Mouse (Mus musculus): ENCODE measurements at regions not wholly inside any gene's neighbourhood (a gene's known extent, or its start where the extent isn't known, plus 50 kb on each side); places are given as distances from the start of the nearest gene placed in this dataset.

DNA sequence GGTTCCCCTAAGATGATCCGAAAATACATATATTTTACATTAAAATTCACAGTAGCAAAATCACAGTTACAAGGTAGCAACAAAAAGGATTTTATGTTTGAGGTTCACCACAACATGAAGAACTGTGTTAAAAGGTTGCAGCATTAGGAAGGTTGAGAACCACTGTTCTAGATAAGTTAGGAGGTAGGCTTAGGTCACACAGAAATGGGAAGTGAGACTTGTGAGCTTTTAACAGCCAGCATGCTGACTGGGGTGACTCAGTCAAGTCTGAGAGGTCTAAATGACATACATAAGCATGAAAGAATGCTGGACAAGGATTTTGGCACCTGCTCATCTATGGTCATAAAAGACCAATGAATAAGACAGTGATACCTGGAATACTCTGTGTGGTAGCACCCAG lies 207.2 kb upstream of the Cdyl start:
- 82% methylated on average over 1 of the region's 1 CpGs for WGBS
- Histone ChIP-seq H3K4me2 (no peak overlapping the region), H3K9ac (no peak overlapping the region), H3K9me3 (no peaks in the 10 kb centered on the region), H3K4me3 (replicated peaks) (no peak overlapping the region), H3K4me1 (no peaks in the 10 kb centered on the region), H3K36me3 (no peaks in the 10 kb centered on the region), H3K27ac (no peak overlapping the region), H3K27me3 (replicated peaks) (no peaks in the 10 kb centered on the region)
- ATAC-seq (ENCODE audit: insufficient read depth, low FRiP score, low read depth), result no peak

DNA sequence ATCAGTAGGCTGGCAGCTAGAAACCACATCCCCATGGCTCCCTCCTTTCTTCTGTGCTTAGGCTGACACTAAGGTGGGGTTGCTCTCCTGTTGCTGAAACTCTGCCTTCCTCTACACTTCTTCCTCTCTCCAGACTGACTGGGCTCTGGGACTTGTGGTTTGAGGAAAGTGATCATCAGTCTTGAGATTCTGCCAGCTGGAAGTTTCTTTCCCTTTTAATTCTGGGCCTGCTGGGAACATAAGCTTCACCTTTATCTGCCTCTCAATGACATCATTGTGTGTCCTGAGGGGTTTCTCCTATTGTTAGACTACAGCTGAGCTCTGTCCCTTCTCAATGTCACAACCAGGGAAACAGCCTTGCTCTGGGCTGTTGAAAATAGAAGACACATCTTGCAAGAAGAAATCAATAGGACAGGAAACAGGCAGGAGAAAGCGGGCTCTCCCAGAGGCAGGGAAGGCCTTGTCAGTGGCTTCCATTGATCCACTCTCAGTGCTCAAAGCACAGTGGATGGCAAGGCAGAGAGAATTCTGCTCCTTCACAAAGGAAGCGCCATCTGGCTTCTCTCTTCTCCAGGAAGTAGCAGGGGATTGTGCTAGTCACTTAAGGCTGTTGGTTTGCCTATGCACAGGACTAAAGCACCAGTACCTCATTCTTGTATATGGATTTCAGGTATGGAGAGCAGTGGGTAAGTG lies 206.3 kb upstream of the Cdyl start:
- Histone ChIP-seq H3K36me3 (no peaks in the 10 kb centered on the region), H3K4me3 (replicated peaks) (no peak overlapping the region), H3K27me3 (replicated peaks) (no peaks in the 10 kb centered on the region), H3K4me1 (no peaks in the 10 kb centered on the region), H3K4me2 (no peak overlapping the region), H3K27ac (no peak overlapping the region), H3K9ac (no peak overlapping the region), H3K9me3 (no peaks in the 10 kb centered on the region)
- WGBS, result 74% methylated on average over 2 of the region's 2 CpGs
- no peak for ATAC-seq (ENCODE audit: insufficient read depth, low FRiP score, low read depth)

DNA sequence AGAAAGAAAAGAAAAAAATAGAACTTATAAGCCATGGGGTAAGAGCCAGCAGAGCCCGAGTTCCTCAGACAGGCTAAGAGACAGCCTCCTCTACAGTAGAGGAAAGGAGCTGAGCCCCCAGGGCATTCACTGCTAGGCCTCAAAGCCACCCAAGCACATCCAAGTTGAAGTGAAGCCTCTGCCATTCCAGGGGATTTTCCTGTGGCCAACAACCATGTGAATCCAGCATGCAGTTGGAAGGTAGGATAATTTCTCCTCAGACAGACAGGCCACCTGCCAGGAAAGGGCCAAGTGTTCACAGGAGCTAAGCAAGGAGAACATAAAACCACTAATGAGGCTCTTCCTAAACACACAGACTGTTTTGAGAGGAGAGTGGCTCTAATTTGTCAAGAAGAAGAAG lies 199.6 kb upstream of the Cdyl start:
- no peak for ATAC-seq (ENCODE audit: insufficient read depth, low FRiP score, low read depth)
- Histone ChIP-seq H3K4me3 (replicated peaks) (no peak overlapping the region), H3K36me3 (no peaks in the 10 kb centered on the region), H3K4me1 (no peaks in the 10 kb centered on the region), H3K4me2 (no peak overlapping the region), H3K9ac (no peak overlapping the region), H3K9me3 (no peaks in the 10 kb centered on the region), H3K27ac (no peak overlapping the region), H3K27me3 (replicated peaks) (no peaks in the 10 kb centered on the region)
- 88% methylated on average over 1 of the region's 1 CpGs for WGBS

DNA sequence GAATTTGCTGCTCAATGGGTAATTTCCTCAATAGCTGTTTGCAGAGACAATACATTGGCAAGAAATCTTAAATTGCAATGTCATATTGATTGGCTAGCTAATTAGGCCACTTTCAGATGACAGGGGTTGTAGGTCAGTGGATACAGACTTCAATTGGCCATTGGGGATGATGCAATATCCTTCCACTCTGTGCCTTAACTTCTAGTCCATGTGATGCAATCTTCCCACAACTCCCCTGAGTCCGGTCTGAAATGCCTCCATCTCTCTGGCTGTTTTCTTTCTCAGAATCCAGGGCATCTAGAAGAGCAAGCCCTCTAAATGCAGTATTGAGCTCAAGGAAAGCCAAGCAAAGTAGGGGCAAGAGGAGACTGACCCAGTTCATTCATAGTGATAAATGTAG lies 196.4 kb upstream of the Cdyl start:
- no peaks in the 10 kb centered on the region for H3K4me1 ChIP-seq
- no peaks in the 10 kb centered on the region for H3K9me3 ChIP-seq
- no peaks in the 10 kb centered on the region for H3K27me3 ChIP-seq (replicated peaks)
- no peaks in the 10 kb centered on the region for H3K36me3 ChIP-seq
- H3K4me3 ChIP-seq (replicated peaks), result no peak overlapping the region
- no peak overlapping the region for H3K27ac ChIP-seq
- no peak overlapping the region for H3K4me2 ChIP-seq
- no peak overlapping the region for H3K9ac ChIP-seq
- WGBS, result 83% methylated on average over 1 of the region's 1 CpGs
- ATAC-seq (ENCODE audit: insufficient read depth, low FRiP score, low read depth), result no peak

DNA sequence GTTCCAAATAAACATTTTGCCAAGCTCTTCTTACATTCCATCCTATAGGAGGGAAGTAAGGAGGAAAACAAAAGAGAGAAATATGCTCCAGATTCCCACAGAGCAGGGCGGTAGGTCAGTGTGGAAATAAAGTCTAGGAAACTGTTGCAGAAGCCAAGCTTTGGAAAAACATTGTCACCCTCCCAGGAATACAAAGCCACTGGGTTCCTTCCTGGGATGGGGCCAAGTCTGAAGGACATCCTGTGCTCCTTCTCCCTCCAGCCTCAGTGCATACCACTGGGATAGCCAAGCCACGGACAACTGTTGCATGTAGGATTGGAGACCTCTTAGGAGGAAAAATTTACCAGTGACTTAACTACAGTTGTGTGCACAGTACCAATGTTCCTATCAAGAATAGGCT lies 195.8 kb upstream of the Cdyl start:
- Histone ChIP-seq H3K9me3 (no peaks in the 10 kb centered on the region), H3K9ac (no peak overlapping the region), H3K27me3 (replicated peaks) (no peaks in the 10 kb centered on the region), H3K4me3 (replicated peaks) (no peak overlapping the region), H3K27ac (no peak overlapping the region), H3K36me3 (no peaks in the 10 kb centered on the region), H3K4me1 (0 out of 2 replicates have a peak, but pooled peaks cover 2% of the 10 kb centered on the region), H3K4me2 (no peak overlapping the region)
- no peak for ATAC-seq (ENCODE audit: insufficient read depth, low FRiP score, low read depth)
- WGBS, result 74% methylated on average over 2 of the region's 2 CpGs

DNA sequence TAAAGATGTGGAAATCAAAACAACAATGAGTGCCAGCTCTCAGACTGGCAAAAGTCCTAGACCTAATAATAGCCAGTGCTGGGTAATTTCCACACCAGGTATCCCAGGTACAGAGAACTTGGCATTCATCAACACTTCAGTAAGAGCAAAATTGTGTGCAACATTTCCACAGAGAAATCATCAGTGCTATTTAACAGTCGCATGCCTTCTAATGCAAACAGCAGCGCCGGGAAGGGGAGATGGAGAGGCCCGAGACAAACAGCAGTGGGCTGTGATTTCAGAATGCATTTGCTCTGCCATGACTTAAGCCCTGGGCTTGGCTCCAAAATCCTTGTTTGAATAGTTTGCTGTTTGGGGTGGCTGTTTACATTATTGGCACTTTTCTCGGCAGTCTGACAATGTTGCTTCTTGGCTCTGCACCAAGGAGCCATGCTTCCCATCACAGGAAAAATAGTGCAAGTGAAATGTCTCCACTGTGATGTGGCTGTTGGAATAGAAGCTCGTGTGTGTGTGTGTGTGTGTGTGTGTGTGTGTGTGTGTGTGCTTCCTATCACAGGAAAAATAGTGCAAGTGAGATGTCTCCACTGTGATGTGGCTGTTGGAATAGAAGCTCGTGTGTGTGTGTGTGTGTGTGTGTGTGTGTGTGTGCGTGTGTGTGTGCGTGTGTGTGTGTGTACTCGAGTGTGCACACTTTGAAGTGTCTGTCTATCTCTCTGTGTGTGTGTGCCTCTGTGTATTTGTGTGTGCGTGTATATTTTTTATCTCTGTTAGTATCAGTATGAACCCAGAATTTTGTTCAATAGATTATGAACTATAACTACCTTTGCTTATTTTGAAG lies 190.1 kb upstream of the Cdyl start:
- ATAC-seq (ENCODE audit: insufficient read depth, low FRiP score, low read depth), result peak; percentile 75; the same call in 1 of the 2 replicates
- H3K27me3 ChIP-seq (replicated peaks), result no peaks in the 10 kb centered on the region
- 0 out of 2 replicates have a peak, but pooled peaks cover 2% of the 10 kb centered on the region for H3K4me1 ChIP-seq
- no peak overlapping the region for H3K9ac ChIP-seq
- no peak overlapping the region for H3K4me3 ChIP-seq (replicated peaks)
- no peaks in the 10 kb centered on the region for H3K9me3 ChIP-seq
- no peak overlapping the region for H3K4me2 ChIP-seq
- H3K36me3 ChIP-seq, result no peaks in the 10 kb centered on the region
- H3K27ac ChIP-seq, result peak overlapping the region; percentile 49; the same call in 1 of the 2 replicates
- WGBS, result 39% methylated on average over 11 of the region's 11 CpGs

DNA sequence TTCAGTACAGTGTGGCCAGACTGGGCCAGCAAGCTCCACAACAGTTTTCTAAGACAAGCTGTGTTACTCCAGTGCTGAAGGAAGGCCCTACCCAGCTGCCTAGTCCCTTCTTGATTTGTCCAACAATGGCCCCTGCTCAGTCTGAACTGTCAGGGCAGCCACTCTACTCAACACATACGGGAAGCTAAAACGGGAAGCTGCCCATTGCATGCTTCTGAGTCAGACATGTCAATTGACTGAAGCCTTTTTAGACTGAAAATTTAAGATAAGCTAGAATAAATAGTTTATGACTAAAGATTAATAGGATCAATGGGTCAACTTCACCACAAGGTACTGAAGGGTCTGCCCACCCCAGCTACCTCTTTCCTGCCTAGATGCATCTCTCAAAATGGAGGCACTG lies 181.4 kb upstream of the Cdyl start:
- H3K36me3 ChIP-seq, result no peaks in the 10 kb centered on the region
- 59% methylated on average over 2 of the region's 2 CpGs for WGBS
- no peak overlapping the region for H3K4me3 ChIP-seq (replicated peaks)
- no peaks in the 10 kb centered on the region for H3K27me3 ChIP-seq (replicated peaks)
- no peak overlapping the region for H3K27ac ChIP-seq
- H3K4me1 ChIP-seq, result no peaks in the 10 kb centered on the region
- no peaks in the 10 kb centered on the region for H3K9me3 ChIP-seq
- no peak for ATAC-seq (ENCODE audit: insufficient read depth, low FRiP score, low read depth)
- H3K4me2 ChIP-seq, result no peak overlapping the region
- H3K9ac ChIP-seq, result no peak overlapping the region

DNA sequence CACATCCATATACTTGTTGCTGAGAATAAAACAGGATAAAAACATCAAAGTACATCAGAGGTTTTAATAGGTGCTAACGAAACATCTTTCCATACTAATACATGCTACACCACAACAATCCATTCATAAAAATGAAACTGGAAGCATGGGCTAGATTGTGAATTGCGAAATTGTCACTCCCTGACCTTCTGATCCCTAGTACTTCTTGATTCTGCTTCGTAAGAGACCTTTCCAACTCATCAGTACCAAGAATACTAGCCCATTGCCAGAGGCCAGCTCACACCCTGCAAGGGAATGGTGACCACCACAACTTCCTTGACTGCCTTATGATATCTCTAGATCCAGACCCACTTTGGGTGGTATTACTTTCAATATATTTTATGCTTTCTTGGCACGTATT lies 177.3 kb upstream of the Cdyl start:
- Histone ChIP-seq H3K4me2 (no peak overlapping the region), H3K27ac (no peak overlapping the region), H3K4me3 (replicated peaks) (no peak overlapping the region), H3K36me3 (no peaks in the 10 kb centered on the region), H3K27me3 (replicated peaks) (no peaks in the 10 kb centered on the region), H3K4me1 (no peaks in the 10 kb centered on the region), H3K9me3 (no peaks in the 10 kb centered on the region), H3K9ac (no peak overlapping the region)
- 86% methylated on average over 4 of the region's 4 CpGs for whole genome bisulfite sequencing
- no peak for ATAC-seq (ENCODE audit: insufficient read depth, low FRiP score, low read depth)

DNA sequence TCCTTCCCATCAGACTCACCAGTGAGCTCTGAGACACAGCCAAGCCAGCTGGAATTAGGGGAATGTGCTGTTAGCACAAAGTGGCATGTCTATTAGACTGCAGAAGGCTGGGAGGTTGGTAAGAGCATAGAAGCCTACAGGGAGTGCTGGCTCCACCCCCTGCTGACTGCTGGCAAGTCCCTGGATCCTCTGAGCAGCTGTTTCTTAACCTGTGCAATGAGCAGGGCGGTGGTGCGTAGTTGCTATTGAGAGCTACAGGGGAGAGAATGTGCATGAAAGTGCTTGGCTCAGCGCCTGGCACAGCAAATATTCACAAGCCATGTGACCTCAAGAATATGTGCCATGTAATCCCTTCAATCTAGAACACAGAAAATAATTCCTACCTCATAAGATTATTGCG lies 173.5 kb upstream of the Cdyl start:
- WGBS, result 82% methylated on average over 4 of the region's 4 CpGs
- Histone ChIP-seq H3K36me3 (no peaks in the 10 kb centered on the region), H3K9me3 (no peaks in the 10 kb centered on the region), H3K27me3 (replicated peaks) (no peaks in the 10 kb centered on the region), H3K4me1 (no peaks in the 10 kb centered on the region), H3K4me3 (replicated peaks) (no peak overlapping the region), H3K27ac (no peak overlapping the region), H3K9ac (no peak overlapping the region), H3K4me2 (no peak overlapping the region)
- no peak; the same call in 1 of the 2 replicates for ATAC-seq (ENCODE audit: insufficient read depth, low FRiP score, low read depth)

DNA sequence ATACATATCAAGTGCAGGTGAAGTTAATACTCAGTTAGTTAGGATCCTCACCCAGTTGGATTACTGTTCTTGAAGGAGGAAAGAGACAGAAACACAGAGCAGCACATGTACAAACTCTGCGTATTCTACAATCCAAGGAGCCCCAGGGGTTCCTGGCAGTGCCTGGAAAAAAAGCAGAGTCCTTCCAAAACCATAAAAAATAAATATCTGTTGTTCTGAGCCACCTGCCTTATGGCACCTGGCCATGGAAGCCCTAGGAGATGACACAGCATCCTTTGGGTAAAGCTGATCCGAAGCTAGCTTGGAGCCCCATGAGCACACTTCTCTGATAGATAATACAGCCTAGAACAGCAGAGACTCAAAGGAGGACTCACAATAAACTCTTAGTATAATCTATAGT lies 159.9 kb upstream of the Cdyl start:
- Histone ChIP-seq H3K4me1 (no peaks in the 10 kb centered on the region; the same call in 1 of the 2 replicates), H3K9ac (no peak overlapping the region), H3K4me2 (no peak overlapping the region), H3K36me3 (no peaks in the 10 kb centered on the region), H3K27me3 (replicated peaks) (no peaks in the 10 kb centered on the region), H3K4me3 (replicated peaks) (no peak overlapping the region), H3K9me3 (no peaks in the 10 kb centered on the region), H3K27ac (no peak overlapping the region)
- no peak for ATAC-seq (ENCODE audit: insufficient read depth, low FRiP score, low read depth)
- 91% methylated on average over 2 of the region's 2 CpGs for WGBS

DNA sequence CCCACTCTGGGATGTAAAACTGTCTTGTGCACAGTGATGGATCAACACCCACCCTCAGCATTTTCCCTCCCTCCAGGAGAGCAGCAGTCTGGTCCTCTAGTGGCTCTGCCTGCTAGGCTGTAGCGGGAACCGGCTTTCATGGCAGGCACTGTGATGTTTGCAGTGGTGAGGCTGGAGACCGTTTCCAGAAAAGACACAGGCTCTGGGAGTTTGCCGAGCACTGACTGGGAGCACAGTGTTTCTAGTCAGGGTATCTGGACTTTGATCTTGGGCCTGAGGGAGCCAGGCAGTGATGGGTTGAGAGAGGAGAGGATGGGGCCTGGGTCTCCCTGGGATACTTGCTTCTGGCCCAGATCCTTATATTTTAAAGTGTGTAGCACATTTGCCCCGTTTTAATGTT lies 158.7 kb upstream of the Cdyl start:
- Histone ChIP-seq H3K9ac (no peak overlapping the region), H3K4me2 (no peak overlapping the region), H3K27ac (no peak overlapping the region), H3K27me3 (replicated peaks) (no peaks in the 10 kb centered on the region), H3K4me1 (no peaks in the 10 kb centered on the region; the same call in 1 of the 2 replicates), H3K9me3 (no peaks in the 10 kb centered on the region), H3K36me3 (no peaks in the 10 kb centered on the region), H3K4me3 (replicated peaks) (no peak overlapping the region)
- WGBS, result 48% methylated on average over 5 of the region's 5 CpGs
- no peak for ATAC-seq (ENCODE audit: insufficient read depth, low FRiP score, low read depth)

DNA sequence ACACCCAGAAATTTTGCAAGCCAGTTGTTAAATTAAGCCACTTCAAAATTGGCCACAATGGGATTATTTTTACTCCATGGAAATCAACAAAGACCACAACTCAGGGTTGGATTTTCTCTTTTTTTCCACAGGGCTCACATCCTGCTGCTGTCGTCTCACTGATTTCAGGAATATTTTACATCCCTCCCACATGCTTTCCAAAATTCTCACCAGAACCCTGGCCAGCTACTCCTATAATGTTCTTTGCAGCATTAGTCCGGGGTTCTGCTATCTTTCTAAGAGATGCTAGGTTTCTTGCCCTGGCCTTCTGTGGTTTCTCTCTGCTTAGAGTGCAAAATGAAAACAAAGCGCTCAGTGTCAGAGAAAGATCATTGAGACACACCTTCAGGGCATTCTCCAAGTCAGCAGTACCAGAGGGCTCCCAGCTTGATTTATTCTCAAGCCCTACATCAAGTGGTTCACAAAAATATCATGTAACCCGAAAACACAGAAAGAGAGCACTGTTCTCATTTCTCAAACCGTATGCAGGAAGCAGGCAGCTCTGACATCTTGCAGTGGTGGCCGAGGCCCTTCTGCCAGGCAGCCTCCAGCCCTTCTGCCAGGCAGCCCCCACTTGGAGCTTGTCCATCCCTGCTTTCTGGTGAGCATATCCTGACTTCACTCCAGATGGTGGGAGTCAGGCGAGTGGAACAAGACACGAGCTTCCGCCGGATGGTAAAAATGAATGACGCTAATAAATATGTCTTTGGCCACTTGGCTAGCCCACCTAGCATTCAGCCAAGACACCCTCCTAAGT lies 158.1 kb upstream of the Cdyl start:
- WGBS, result 46% methylated on average over 11 of the region's 11 CpGs
- Histone ChIP-seq H3K9me3 (no peaks in the 10 kb centered on the region), H3K27ac (0 out of 2 replicates have a peak overlapping the region, but pooled peaks have one; percentile 12), H3K27me3 (replicated peaks) (no peaks in the 10 kb centered on the region), H3K36me3 (no peaks in the 10 kb centered on the region), H3K4me3 (replicated peaks) (no peak overlapping the region), H3K9ac (no peak overlapping the region), H3K4me2 (no peak overlapping the region), H3K4me1 (no peaks in the 10 kb centered on the region; the same call in 1 of the 2 replicates)
- ATAC-seq (ENCODE audit: insufficient read depth, low FRiP score, low read depth), result no peak

All from stomach, embryonic 15.5 days (tissue).